Mouse (Mus musculus): ENCODE results near the gene Gm3317.
"Not testable (repeated sequence)": the region's sequence is repeated elsewhere in the genome, so short reads cannot be mapped to it uniquely, and the experiment has no call there.

- TF ChIP-seq CTCF (IDR thresholded peaks at IDR 0.05; ENCODE audit: control insufficient read depth, insufficient read depth, insufficient read length); CEBPB (IDR thresholded peaks at IDR 0.05; ENCODE audit: low read depth); MYOG (IDR thresholded peaks at IDR 0.05; ENCODE audit: control insufficient read depth, extremely low read depth, insufficient read length); USF1 (IDR thresholded peaks at IDR 0.05; ENCODE audit: low read depth); FOSL1 (IDR thresholded peaks at IDR 0.05; ENCODE audit: insufficient read depth, low read length, poor library complexity, severe bottlenecking); MAX (IDR thresholded peaks at IDR 0.05); MYOD1 (IDR thresholded peaks at IDR 0.05; ENCODE audit: control insufficient read depth, insufficient read length, low read depth): not testable (repeated sequence)
These were observed 21.2 kb downstream of the Gm3317 start, which contains the start of gene Gm8271 for GRCm38 (mm10) chr14:5185493-5185892.

All from C2C12 (cell line).